Mouse (Mus musculus): ENCODE results near the gene Ckap2l.
A peak's percentile ranks its signal among the peaks of the same experiment; 100 is the strongest.

The Ckap2l gene

GRCm38 (mm10) chr2:129263073-129263472, 33.9 kb downstream of the Ckap2l start:
- no peak for DNase-seq (ENCODE audit: low spot score in 2 of 2)

- no peak for DNase-seq (ENCODE audit: low spot score in 2 of 2)
Measured at GRCm38 (mm10) chr2:129261151-129261794, 35.7 kb downstream of the Ckap2l start.

- no peak for DNase-seq (ENCODE audit: low spot score in 2 of 2)
Measured at GRCm38 (mm10) chr2:129260646-129261045, 36.4 kb downstream of the Ckap2l start.

- peak; percentile 74 to 81 for DNase-seq (ENCODE audit: low spot score in 2 of 2)
Measured at GRCm38 (mm10) chr2:129258475-129259211, 38.4 kb downstream of the Ckap2l start.

GRCm38 (mm10) chr2:129258056-129258455, 39.0 kb downstream of the Ckap2l start:
- no peak for DNase-seq (ENCODE audit: low spot score in 2 of 2)

- no peak for DNase-seq (ENCODE audit: low spot score in 2 of 2)
Measured at GRCm38 (mm10) chr2:129256006-129256405, 41.0 kb downstream of the Ckap2l start.

GRCm38 (mm10) chr2:129254076-129254475, 42.9 kb downstream of the Ckap2l start:
- no peak for DNase-seq (ENCODE audit: low spot score in 2 of 2)

- DNase-seq (ENCODE audit: low spot score in 2 of 2) = no peak
Measured at GRCm38 (mm10) chr2:129253631-129253970, 43.4 kb downstream of the Ckap2l start.

- DNase-seq (ENCODE audit: low spot score in 2 of 2) = no peak
Measured at GRCm38 (mm10) chr2:129252836-129253630, 44.0 kb downstream of the Ckap2l start.

- no peak for DNase-seq (ENCODE audit: low spot score in 2 of 2)
Measured at GRCm38 (mm10) chr2:129249321-129249720, 47.7 kb downstream of the Ckap2l start.

- no peak for DNase-seq (ENCODE audit: low spot score in 2 of 2)
Measured at GRCm38 (mm10) chr2:129247707-129248121, 49.3 kb downstream of the Ckap2l start.

GRCm38 (mm10) chr2:129246924-129247323, 50.1 kb downstream of the Ckap2l start:
- no peak for DNase-seq (ENCODE audit: low spot score in 2 of 2)

- DNase-seq (ENCODE audit: low spot score in 2 of 2) = no peak
Measured at GRCm38 (mm10) chr2:129246436-129246835, 50.6 kb downstream of the Ckap2l start.

GRCm38 (mm10) chr2:129245618-129246017, 51.4 kb downstream of the Ckap2l start:
- DNase-seq (ENCODE audit: low spot score in 2 of 2) = peak in 1 of 2 experiments; percentile 44

- peak; percentile 54 to 66 for DNase-seq (ENCODE audit: low spot score in 2 of 2)
Measured at GRCm38 (mm10) chr2:129244446-129245120, 52.4 kb downstream of the Ckap2l start.

GRCm38 (mm10) chr2:129243786-129244185, 53.2 kb downstream of the Ckap2l start:
- DNase-seq (ENCODE audit: low spot score in 2 of 2) = peak; percentile 62 to 76

GRCm38 (mm10) chr2:129243005-129243404, 54.0 kb downstream of the Ckap2l start:
- no peak for DNase-seq (ENCODE audit: low spot score in 2 of 2)

GRCm38 (mm10) chr2:129241845-129242833, 54.9 kb downstream of the Ckap2l start:
- no peak for DNase-seq (ENCODE audit: low spot score in 2 of 2)

GRCm38 (mm10) chr2:129240726-129241432, 56.1 kb downstream of the Ckap2l start:
- no peak for DNase-seq (ENCODE audit: low spot score in 2 of 2)

- DNase-seq (ENCODE audit: low spot score in 2 of 2) = no peak
Measured at GRCm38 (mm10) chr2:129236526-129236925, 60.5 kb downstream of the Ckap2l start.
